Mouse (Mus musculus): ENCODE data around the gene Efna3. TPM values are rescaled to one million over a fixed set of nuclear protein-coding genes. Genes with fewer than 3 reads are reported as not detected.
A peak's percentile ranks its signal among the peaks of the same experiment; 100 is the strongest.

Efna3 gene
- polyA plus RNA-seq, 1 experiment from 2014 or later: 22.5 TPM

- Histone ChIP-seq H3K4me1 (replicated peaks) (peaks cover 65% of the 10 kb centered on the region), H3K4me3 (replicated peaks) (peak overlapping the region; percentile 79), H3K9ac (replicated peaks) (peak overlapping the region; percentile 82), H3K27ac (peak overlapping the region; percentile 85), H3K9me3 (no peaks in the 10 kb centered on the region), H3K4me2 (replicated peaks) (peak overlapping the region; percentile 84), H3K36me3 (peaks cover 18% of the 10 kb centered on the region), H3K27me3 (0 out of 2 replicates have a peak, but pooled peaks cover 3% of the 10 kb centered on the region)
- no peak; the same call in 1 of the 2 replicates for ATAC-seq
- WGBS: under 1% methylated on average over 18 of the region's 21 CpGs
Observed at GRCm38 (mm10) chr3:89337062-89337720, 14.4 kb upstream of the Efna3 start.

- Histone ChIP-seq H3K36me3 (peaks cover 18% of the 10 kb centered on the region), H3K9me3 (no peaks in the 10 kb centered on the region), H3K4me2 (replicated peaks) (peak overlapping the region; percentile 84), H3K4me1 (replicated peaks) (peaks cover 72% of the 10 kb centered on the region), H3K4me3 (replicated peaks) (peak overlapping the region; percentile 79), H3K9ac (replicated peaks) (peak overlapping the region; percentile 82), H3K27ac (no peak overlapping the region), H3K27me3 (0 out of 2 replicates have a peak, but pooled peaks cover 3% of the 10 kb centered on the region)
- ATAC-seq: no peak
- WGBS: 5% methylated on average over 6 of the region's 6 CpGs
Observed at GRCm38 (mm10) chr3:89336529-89336928, 13.8 kb upstream of the Efna3 start.

GRCm38 (mm10) chr3:89333053-89333452, 10.3 kb upstream of the Efna3 start:
- no peak for ATAC-seq
- peaks cover 6% of the 10 kb centered on the region; the same call in 1 of the 2 replicates for H3K27me3 ChIP-seq
- WGBS: 57% methylated on average over 11 of the region's 11 CpGs
- H3K4me1 ChIP-seq (replicated peaks): peaks cover 68% of the 10 kb centered on the region
- peak overlapping the region; percentile 46; the same call in 1 of the 2 replicates for H3K27ac ChIP-seq
- no peaks in the 10 kb centered on the region for H3K9me3 ChIP-seq
- H3K9ac ChIP-seq (replicated peaks): peak overlapping the region; percentile 21; the same call in 1 of the 2 replicates
- H3K36me3 ChIP-seq: peaks cover 18% of the 10 kb centered on the region
- no peak overlapping the region for H3K4me3 ChIP-seq (replicated peaks)
- H3K4me2 ChIP-seq (replicated peaks): peak overlapping the region; percentile 14

GRCm38 (mm10) chr3:89332476-89332875, 9.7 kb upstream of the Efna3 start:
- Histone ChIP-seq H3K4me2 (replicated peaks) (peak overlapping the region; percentile 14), H3K36me3 (peaks cover 18% of the 10 kb centered on the region), H3K27ac (peak overlapping the region; percentile 46), H3K9ac (replicated peaks) (0 out of 2 replicates have a peak overlapping the region, but pooled peaks have one; percentile 21), H3K27me3 (peaks cover 6% of the 10 kb centered on the region; the same call in 1 of the 2 replicates), H3K4me1 (replicated peaks) (peaks cover 71% of the 10 kb centered on the region), H3K4me3 (replicated peaks) (no peak overlapping the region), H3K9me3 (no peaks in the 10 kb centered on the region)
- WGBS: 21% methylated on average over 12 of the region's 12 CpGs
- ATAC-seq: peak; percentile 38; the same call in 1 of the 2 replicates

GRCm38 (mm10) chr3:89332013-89332412, 9.2 kb upstream of the Efna3 start:
- Histone ChIP-seq H3K27ac (peak overlapping the region; percentile 46), H3K4me1 (replicated peaks) (peaks cover 71% of the 10 kb centered on the region), H3K36me3 (peaks cover 18% of the 10 kb centered on the region), H3K9ac (replicated peaks) (no peak overlapping the region), H3K9me3 (no peaks in the 10 kb centered on the region), H3K4me3 (replicated peaks) (no peak overlapping the region), H3K4me2 (replicated peaks) (peak overlapping the region; percentile 14; the same call in 1 of the 2 replicates), H3K27me3 (peaks cover 6% of the 10 kb centered on the region; the same call in 1 of the 2 replicates)
- ATAC-seq: no peak
- 21% methylated on average over 10 of the region's 10 CpGs for WGBS

GRCm38 (mm10) chr3:89331561-89331960, 8.8 kb upstream of the Efna3 start:
- ATAC-seq: no peak
- 69% methylated on average over 13 of the region's 13 CpGs for WGBS
- Histone ChIP-seq H3K27ac (no peak overlapping the region), H3K4me3 (replicated peaks) (no peak overlapping the region), H3K36me3 (peaks cover 18% of the 10 kb centered on the region), H3K27me3 (peaks cover 6% of the 10 kb centered on the region; the same call in 1 of the 2 replicates), H3K9me3 (no peaks in the 10 kb centered on the region), H3K4me1 (replicated peaks) (peaks cover 69% of the 10 kb centered on the region), H3K9ac (replicated peaks) (no peak overlapping the region), H3K4me2 (replicated peaks) (no peak overlapping the region)

GRCm38 (mm10) chr3:89330948-89331347, 8.2 kb upstream of the Efna3 start:
- Histone ChIP-seq H3K27ac (no peak overlapping the region), H3K4me2 (replicated peaks) (no peak overlapping the region), H3K27me3 (peaks cover 6% of the 10 kb centered on the region; the same call in 1 of the 2 replicates), H3K9ac (replicated peaks) (no peak overlapping the region), H3K4me1 (replicated peaks) (peaks cover 62% of the 10 kb centered on the region), H3K9me3 (no peaks in the 10 kb centered on the region), H3K36me3 (peaks cover 18% of the 10 kb centered on the region), H3K4me3 (replicated peaks) (no peak overlapping the region)
- 15% methylated on average over 10 of the region's 10 CpGs for WGBS
- ATAC-seq: no peak

- H3K9me3 ChIP-seq: no peaks in the 10 kb centered on the region
- ATAC-seq: no peak
- H3K4me1 ChIP-seq (replicated peaks): peaks cover 56% of the 10 kb centered on the region
- no peak overlapping the region for H3K4me3 ChIP-seq (replicated peaks)
- H3K4me2 ChIP-seq (replicated peaks): 0 out of 2 replicates have a peak overlapping the region, but pooled peaks have one; percentile 8
- no peak overlapping the region for H3K9ac ChIP-seq (replicated peaks)
- peaks cover 6% of the 10 kb centered on the region; the same call in 1 of the 2 replicates for H3K27me3 ChIP-seq
- peaks cover 18% of the 10 kb centered on the region for H3K36me3 ChIP-seq
- WGBS: 42% methylated on average over 3 of the region's 3 CpGs
- no peak overlapping the region; the same call in 1 of the 2 replicates for H3K27ac ChIP-seq
Observed at GRCm38 (mm10) chr3:89330346-89330745, 7.6 kb upstream of the Efna3 start.

- no peaks in the 10 kb centered on the region for H3K9me3 ChIP-seq
- H3K4me3 ChIP-seq (replicated peaks): no peak overlapping the region
- H3K4me2 ChIP-seq (replicated peaks): no peak overlapping the region
- H3K4me1 ChIP-seq (replicated peaks): peaks cover 53% of the 10 kb centered on the region
- ATAC-seq: no peak
- H3K9ac ChIP-seq (replicated peaks): no peak overlapping the region
- peaks cover 12% of the 10 kb centered on the region; the same call in 1 of the 2 replicates for H3K27me3 ChIP-seq
- 13% methylated on average over 4 of the region's 4 CpGs for WGBS
- no peak overlapping the region for H3K27ac ChIP-seq
- H3K36me3 ChIP-seq: peaks cover 6% of the 10 kb centered on the region
Observed at GRCm38 (mm10) chr3:89328623-89329022, 5.9 kb upstream of the Efna3 start.

GRCm38 (mm10) chr3:89327371-89327870, 4.7 kb upstream of the Efna3 start:
- WGBS: 42% methylated on average over 9 of the region's 9 CpGs
- ATAC-seq: no peak
- no peaks in the 10 kb centered on the region for H3K36me3 ChIP-seq
- H3K27ac ChIP-seq: 0 out of 2 replicates have a peak overlapping the region, but pooled peaks have one; percentile 8
- H3K4me2 ChIP-seq (replicated peaks): no peak overlapping the region
- H3K4me3 ChIP-seq (replicated peaks): no peak overlapping the region
- peaks cover 17% of the 10 kb centered on the region; the same call in 1 of the 2 replicates for H3K27me3 ChIP-seq
- peaks cover 48% of the 10 kb centered on the region for H3K4me1 ChIP-seq (replicated peaks)
- no peaks in the 10 kb centered on the region for H3K9me3 ChIP-seq
- H3K9ac ChIP-seq (replicated peaks): no peak overlapping the region

GRCm38 (mm10) chr3:89325882-89326281, 3.1 kb upstream of the Efna3 start:
- peaks cover 48% of the 10 kb centered on the region for H3K4me1 ChIP-seq (replicated peaks)
- H3K9me3 ChIP-seq: no peaks in the 10 kb centered on the region
- 87% methylated on average over 8 of the region's 8 CpGs for WGBS
- no peak overlapping the region for H3K4me2 ChIP-seq (replicated peaks)
- peaks cover 26% of the 10 kb centered on the region for H3K27me3 ChIP-seq
- no peak overlapping the region for H3K9ac ChIP-seq (replicated peaks)
- no peak overlapping the region for H3K27ac ChIP-seq
- ATAC-seq: no peak
- H3K4me3 ChIP-seq (replicated peaks): no peak overlapping the region
- no peaks in the 10 kb centered on the region for H3K36me3 ChIP-seq

GRCm38 (mm10) chr3:89322131-89322500, 649 bp downstream of the Efna3 start:
- H3K36me3 ChIP-seq: no peaks in the 10 kb centered on the region
- H3K27me3 ChIP-seq: peaks cover 57% of the 10 kb centered on the region
- no peak for ATAC-seq

More at GRCm38 (mm10) chr3:89322131-89322500, 649 bp downstream of the Efna3 start:
- peak overlapping the region; percentile 64 for H3K4me3 ChIP-seq (replicated peaks)
- H3K4me1 ChIP-seq (replicated peaks): peaks cover 61% of the 10 kb centered on the region
- H3K9me3 ChIP-seq: no peaks in the 10 kb centered on the region
- H3K27ac ChIP-seq: peak overlapping the region; percentile 86
- peak overlapping the region; percentile 79 for H3K4me2 ChIP-seq (replicated peaks)
- peak overlapping the region; percentile 86 for H3K9ac ChIP-seq (replicated peaks)
- WGBS: under 1% methylated on average over 14 of the region's 14 CpGs

Data from midbrain, embryonic 13.5 days (tissue).